Mouse (Mus musculus) erythroblast, embryonic 14.5 days (primary cell): ENCODE measurements around the gene Ramp2.

ENCODE experiments used
- GATA1 ChIP-seq: IDR thresholded peaks from 2 replicates; pipeline ENCODE4 v1.6.1; 2012; ENCODE audit warnings: low read length, inconsistent platforms, mixed read lengths
- TAL1 ChIP-seq: IDR thresholded peaks from 3 replicates; pipeline ENCODE4 v1.6.1; 2012; ENCODE audit warnings: low read length, inconsistent platforms, mixed read lengths

- no peak for TF ChIP-seq GATA1
- TF ChIP-seq TAL1 = no peak
These were observed 10.4 kb upstream of the Ramp2 start for GRCm38 (mm10) chr11:101235429-101235828.
